In genomic region chr7:27607580-27607979, GRCm38 (mm10) we compare ENCODE assay signal across 9 mouse cellular contexts. TPM values are rescaled to one million over a fixed set of nuclear protein-coding genes. Genes with fewer than 3 reads are reported as not detected.
DNase-seq lines count a peak whose midpoint lies in the region; TF ChIP-seq lines count a peak whose summit lies in the region.
"Had no signal": no experiment of that assay in that cellular context is flagged by ENCODE, and none has a peak within 500 bp of the region (broad histone marks: within the 10 kb centered on the region; RNA-seq: fewer than 3 reads in every experiment).

No protein-coding gene starts in this region.

- 12% methylated on average over 5 of the region's 5 CpGs for WGBS in kidney, adult 2 months

- DNase-seq in layer of hippocampus, adult 9-11 months = peak; percentile 65
- DNase-seq in layer of hippocampus, adult 9-10 months (ENCODE audit: low spot score) = no peak
- peak; percentile 91 to 92 for DNase-seq in cerebellum, adult 18-20 months
- peak; percentile 87 to 92 for DNase-seq in heart, adult 18-20 months
- DNase-seq in kidney, adult 2 months = peak; percentile 91
- peak; percentile 83 for DNase-seq in lung, postnatal 25 days (ENCODE audit: low spot score)
- no peak for DNase-seq in thymus, postnatal 14 days
- DNase-seq in B cell, adult 2 months = no peak

- no peaks in the 10 kb centered on the region for H3K27me3 ChIP-seq in kidney, adult 2 months (replicated peaks; ENCODE audit: control insufficient read depth, insufficient read depth, low read length)

- H3K27ac ChIP-seq in kidney, adult 2 months (ENCODE audit: insufficient read depth, low read depth, low read length) = 0 out of 2 replicates have a peak overlapping the region, but pooled peaks have one; percentile 28
- H3K27ac ChIP-seq: liver, embryonic 14.5 days had no signal

- H3K4me3 ChIP-seq in kidney, adult 2 months (ENCODE audit: insufficient read depth, low read depth, low read length) = no peak overlapping the region

- H3K36me3 ChIP-seq in kidney, adult 2 months (ENCODE audit: control insufficient read depth, insufficient read depth, low read length) = no peaks in the 10 kb centered on the region

- TF ChIP-seq CTCF in kidney, adult 2 months (conservative IDR thresholded peaks at IDR 0.05; ENCODE audit: insufficient read depth, insufficient read length, low read depth, low read length) = no peak

- TF ChIP-seq POLR2A in kidney, adult 2 months (IDR thresholded peaks at IDR 0.05; ENCODE audit: low read depth, low read length) = no peak

- peaks cover 38% of the 10 kb centered on the region for H3K4me1 ChIP-seq in kidney, adult 2 months (ENCODE audit: control insufficient read depth, insufficient read depth, low read length)

RNA-seq across cellular contexts. Expression of gene Akt2, which starts 16.2 kb away (rescaled TPM):
- total RNA-seq in heart, adult 18-20 months (2021) = 100 to 1,000 TPM; 168 to 200 TPM
- 83.9 and 89.2 TPM in 2 replicates for polyA plus RNA-seq in kidney, adult 2 months (2012; rRNA removed)

RNA-seq across cellular contexts. Expression of gene Ttc9b, which starts 46.1 kb away (rescaled TPM):
- not detected for total RNA-seq in heart, adult 18-20 months (2021)
- polyA plus RNA-seq in kidney, adult 2 months (2012; rRNA removed) = not detected in 2 replicates
- polyA plus RNA-seq: liver, embryonic 14.5 days had no signal

RNA-seq across cellular contexts. Expression of gene 2310022A10Rik, which starts 54.5 kb away (rescaled TPM):
- 10 to 100 TPM; 63.8 to 64.7 TPM for total RNA-seq in heart, adult 18-20 months (2021)
- 16.9 and 19.3 TPM in 2 replicates for polyA plus RNA-seq in kidney, adult 2 months (2012; rRNA removed)

RNA-seq across cellular contexts. Expression of gene Pld3, which starts 54.6 kb away (rescaled TPM):
- 10 to 100 TPM; 29.8 to 30.9 TPM for total RNA-seq in heart, adult 18-20 months (2021)
- polyA plus RNA-seq in kidney, adult 2 months (2012; rRNA removed) = 142 and 163 TPM in 2 replicates

Comparison
In these comparisons a context has a peak if more than half of its experiments do, and no peak if none do; other contexts are left out.
1. DNase-seq: peak in layer of hippocampus, adult 9-11 months (single experiment), cerebellum, adult 18-20 months (2 of 2), heart, adult 18-20 months (2 of 2), kidney, adult 2 months (single experiment) and lung, postnatal 25 days (single experiment); none in layer of hippocampus, adult 9-10 months (single experiment), thymus, postnatal 14 days (single experiment) and B cell, adult 2 months (0 of 2).